Mouse (Mus musculus) layer of hippocampus, adult 2 months (tissue): ENCODE measurements at regions not wholly inside any gene's neighbourhood (a gene's known extent, or its start where the extent isn't known, plus 50 kb on each side); places are given as distances from the start of the nearest gene placed in this dataset.

ENCODE experiments used
- DNase-seq, 2 experiments: peaks; one replicate each; pipeline ENCODE4 v3.0.0; 2022; ENCODE audit warnings: low spot score in 2 of 2
- H3K27ac ChIP-seq: fragments of 200-600 bp; 2 replicates; pipeline ENCODE4 v1.8.1; 2022
- H3K4me3 ChIP-seq: fragments of 200-600 bp; 2 replicates; pipeline ENCODE4 v1.8.1; 2022; ENCODE audit warnings: mild to moderate bottlenecking
- CTCF ChIP-seq: fragments of 200-600 bp; conservative IDR thresholded peaks from 2 replicates; pipeline ENCODE4 v1.8.1; 2022; ENCODE audit warnings: antibody characterized with exemption, mild to moderate bottlenecking, moderate library complexity

GRCm38 (mm10) chr8:35109506-35110217 lies 655.9 kb upstream of the Gm19410 start:
- no peak for DNase-seq

GRCm38 (mm10) chr8:35110286-35110685 lies 655.3 kb upstream of the Gm19410 start:
- no peak for TF ChIP-seq CTCF
- H3K4me3 ChIP-seq: no peak overlapping the region
- no peak overlapping the region for H3K27ac ChIP-seq
- DNase-seq: no peak

More at GRCm38 (mm10) chr8:35109506-35110217, 655.9 kb upstream of the Gm19410 start:
- no peak overlapping the region for H3K27ac ChIP-seq
- no peak overlapping the region for H3K4me3 ChIP-seq
- TF ChIP-seq CTCF: no peak

- Histone ChIP-seq H3K27ac (no peak overlapping the region), H3K4me3 (no peak overlapping the region)
- DNase-seq: no peak
- no peak for TF ChIP-seq CTCF
Observed at GRCm38 (mm10) chr8:35111130-35111529, 654.5 kb upstream of the Gm19410 start.

GRCm38 (mm10) chr8:35112591-35113265 lies 652.9 kb upstream of the Gm19410 start:
- no peak overlapping the region for H3K4me3 ChIP-seq
- no peak overlapping the region for H3K27ac ChIP-seq
- no peak for DNase-seq
- TF ChIP-seq CTCF: no peak

GRCm38 (mm10) chr8:35114031-35114430 lies 651.6 kb upstream of the Gm19410 start:
- no peak for TF ChIP-seq CTCF

DNA sequence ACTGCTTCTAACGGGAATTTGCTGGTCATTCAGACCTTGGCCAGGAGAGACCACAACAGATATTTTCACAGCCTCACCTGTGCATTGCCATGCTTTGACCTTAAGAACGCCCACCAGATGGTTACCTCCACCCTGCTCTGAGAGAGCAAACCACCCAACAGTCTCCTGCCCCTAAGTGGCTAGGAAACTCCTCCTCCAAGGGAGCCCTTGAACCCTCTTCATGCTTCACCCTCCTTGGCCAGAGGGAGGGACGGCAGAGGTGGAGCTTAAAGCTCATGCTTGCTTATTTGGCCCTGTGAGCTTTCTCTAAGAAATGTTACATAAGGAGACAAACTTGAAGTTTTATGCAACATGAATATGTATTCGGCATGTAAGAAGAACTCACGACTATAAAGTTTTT lies 645.0 kb upstream of the Gm19410 start:
- TF ChIP-seq CTCF: no peak
- Histone ChIP-seq H3K27ac (no peak overlapping the region), H3K4me3 (no peak overlapping the region)
- DNase-seq: no peak

More at GRCm38 (mm10) chr8:35114031-35114430, 651.6 kb upstream of the Gm19410 start:
- Histone ChIP-seq H3K27ac (no peak overlapping the region), H3K4me3 (no peak overlapping the region)
- DNase-seq: no peak

DNA sequence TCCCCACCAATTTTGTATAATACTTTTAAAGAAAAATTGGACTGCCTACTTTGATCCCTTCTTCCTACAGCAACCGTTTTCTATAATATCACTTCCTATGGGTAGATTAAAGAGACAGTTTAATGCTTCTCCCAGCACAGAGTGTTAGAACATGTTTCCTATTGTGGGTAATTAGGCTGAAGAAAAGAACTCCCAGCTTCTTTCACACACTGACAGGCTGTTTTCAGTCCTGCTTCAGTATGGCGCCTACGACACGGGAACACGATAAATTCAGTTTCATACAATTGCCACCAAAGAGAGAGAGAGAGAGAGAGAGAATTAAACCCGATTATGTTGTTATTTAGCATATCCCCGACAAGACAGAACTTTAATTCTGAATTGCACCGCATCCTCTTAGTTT lies 644.5 kb upstream of the Gm19410 start:
- H3K4me3 ChIP-seq: no peak overlapping the region
- DNase-seq: no peak
- no peak overlapping the region for H3K27ac ChIP-seq
- no peak for TF ChIP-seq CTCF

- Histone ChIP-seq H3K27ac (no peak overlapping the region), H3K4me3 (peak overlapping the region; percentile 37)
- 0 out of 2 replicates have a peak, but pooled peaks have one; percentile 17 for TF ChIP-seq CTCF
- peak in 1 of 2 experiments; percentile 22 for DNase-seq
Observed at GRCm38 (mm10) chr8:35123196-35123621, 642.4 kb upstream of the Gm19410 start.

- Histone ChIP-seq H3K27ac (no peak overlapping the region), H3K4me3 (no peak overlapping the region)
- no peak for DNase-seq
- TF ChIP-seq CTCF: no peak
Observed at GRCm38 (mm10) chr8:35125179-35125578, 640.4 kb upstream of the Gm19410 start.

GRCm38 (mm10) chr8:35132281-35132680 lies 633.3 kb upstream of the Gm19410 start:
- no peak overlapping the region for H3K27ac ChIP-seq
- no peak for TF ChIP-seq CTCF
- no peak overlapping the region for H3K4me3 ChIP-seq
- DNase-seq: no peak

- no peak for DNase-seq
- H3K4me3 ChIP-seq: no peak overlapping the region
- no peak for TF ChIP-seq CTCF
- no peak overlapping the region for H3K27ac ChIP-seq
Observed at GRCm38 (mm10) chr8:35135630-35136029, 630.0 kb upstream of the Gm19410 start.

DNA sequence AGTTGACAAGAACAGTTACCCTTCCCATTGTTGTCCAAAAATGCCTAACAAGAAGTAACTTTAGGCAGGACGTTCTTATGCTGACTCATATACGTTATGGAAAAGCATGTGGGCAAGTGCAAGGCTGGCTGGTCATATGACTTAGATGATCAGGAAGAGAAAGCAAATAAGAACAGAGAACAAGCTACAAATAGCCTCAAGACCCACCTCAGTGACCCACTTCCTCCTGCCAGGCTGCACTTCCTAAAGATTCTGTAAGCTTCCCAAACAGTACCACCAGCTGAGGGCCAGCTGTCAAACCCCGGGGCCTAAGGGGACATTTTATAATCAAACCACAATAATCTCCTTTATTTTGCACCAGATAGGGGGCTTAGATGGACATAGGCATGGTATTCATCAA lies 628.9 kb upstream of the Gm19410 start:
- H3K27ac ChIP-seq: no peak overlapping the region
- no peak for TF ChIP-seq CTCF

GRCm38 (mm10) chr8:35140775-35141174 lies 624.8 kb upstream of the Gm19410 start:
- TF ChIP-seq CTCF: no peak
- Histone ChIP-seq H3K27ac (no peak overlapping the region), H3K4me3 (no peak overlapping the region)
- DNase-seq: no peak

More for the DNA sequence above, 628.9 kb upstream of the Gm19410 start:
- no peak overlapping the region for H3K4me3 ChIP-seq
- no peak for DNase-seq
